Mouse (Mus musculus) bone marrow macrophage, adult 2 months (primary cell): ENCODE results near the gene Mboat1.

Experiments used
- CTCF ChIP-seq: IDR thresholded peaks from 2 replicates; pipeline ENCODE4 v1.5.1; 2012; ENCODE audit warnings: low read depth, mild to moderate bottlenecking, low read length, moderate library complexity
- POLR2A ChIP-seq: IDR thresholded peaks from 2 replicates; pipeline ENCODE4 v1.6.1; 2012; ENCODE audit warnings: mild to moderate bottlenecking, low read depth, low read length, borderline replicate concordance

- no peak for TF ChIP-seq CTCF
- TF ChIP-seq POLR2A = no peak
Measured at GRCm38 (mm10) chr13:30221316-30221715, 85.0 kb downstream of the Mboat1 start.
